1 mouse cellular context compared by ENCODE assay signal in the genomic region with DNA sequence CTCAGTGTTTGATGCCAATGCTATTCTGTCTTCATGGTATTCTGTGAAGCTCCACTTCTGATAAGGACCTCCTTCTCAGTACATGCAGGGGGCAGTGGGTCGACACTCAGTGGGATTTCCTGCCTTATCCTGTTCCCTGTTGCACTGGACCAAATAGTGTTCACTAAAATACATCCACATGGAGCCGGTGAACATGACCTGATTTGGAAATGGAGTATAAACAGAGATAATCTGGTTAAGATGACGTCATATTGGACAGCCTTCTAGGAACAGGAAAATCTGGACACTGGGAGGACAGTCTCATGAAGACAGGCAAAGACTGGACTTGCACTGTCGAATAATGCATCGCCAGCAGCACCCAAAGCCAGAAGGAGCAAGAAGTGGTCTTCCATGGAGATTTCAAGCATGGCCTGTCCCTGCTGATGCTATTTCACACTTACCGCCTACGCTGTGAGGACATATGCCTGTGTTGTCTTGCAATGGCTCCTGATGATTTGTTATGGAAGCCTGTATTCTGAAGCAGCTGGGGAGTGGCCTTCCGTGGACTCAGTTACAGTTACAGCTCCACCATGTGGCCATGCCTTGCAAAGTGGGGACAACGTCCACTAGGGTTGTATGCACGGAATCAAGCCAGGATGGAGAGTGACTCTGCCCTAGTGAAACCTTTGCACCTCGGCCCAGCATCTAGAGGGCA.
TF ChIP-seq lines count a peak whose summit lies in the region.

No protein-coding gene starts in this region.

TF ChIP-seq in MEL, 35 proteins besides CTCF, POLR2A, EP300 and RAD21 (continued from another document):
- TF ChIP-seq ETS1 (IDR thresholded peaks at IDR 0.05; ENCODE audit: low read depth, low read length) (no peak), SIN3A (IDR thresholded peaks at IDR 0.05; ENCODE audit: low read length) (no peak), HCFC1 (IDR thresholded peaks at IDR 0.05; ENCODE audit: low read depth, low read length) (no peak), MAZ (IDR thresholded peaks at IDR 0.05; ENCODE audit: low read depth, low read length) (no peak), TBP (IDR thresholded peaks at IDR 0.05; ENCODE audit: low read depth, low read length) (no peak)
